Mouse (Mus musculus) erythroblast, embryonic 14.5 days (primary cell): ENCODE data around the gene Nkiras2. TPM values are rescaled to one million over a fixed set of nuclear protein-coding genes. Genes with fewer than 3 reads are reported as not detected.

Experiments
- H3K27me3 ChIP-seq: 2 replicates; pipeline ENCODE4 v1.6.1; 2012; ENCODE audit warnings: inconsistent platforms; ENCODE audit not compliant: control insufficient read depth
- H3K36me3 ChIP-seq: 2 replicates; pipeline ENCODE4 v1.6.1; 2012; ENCODE audit warnings: mild to moderate bottlenecking, inconsistent platforms; ENCODE audit not compliant: control insufficient read depth
- H3K4me1 ChIP-seq: 2 replicates; pipeline ENCODE4 v1.6.1; 2012; ENCODE audit warnings: inconsistent platforms; ENCODE audit not compliant: control insufficient read depth
- H3K4me3 ChIP-seq: replicated peaks from 2 replicates; pipeline ENCODE3; 2012; ENCODE audit warnings: moderate library complexity, mild to moderate bottlenecking, inconsistent platforms
- H3K9me3 ChIP-seq: 2 replicates; pipeline ENCODE4 v1.6.1; 2012; ENCODE audit warnings: low read length, inconsistent platforms, mixed read lengths; ENCODE audit not compliant: control insufficient read depth
- GATA1 ChIP-seq: IDR thresholded peaks from 2 replicates; pipeline ENCODE4 v1.6.1; 2012; ENCODE audit warnings: low read length, inconsistent platforms, mixed read lengths
- TAL1 ChIP-seq: IDR thresholded peaks from 3 replicates; pipeline ENCODE4 v1.6.1; 2012; ENCODE audit warnings: low read length, inconsistent platforms, mixed read lengths
- polyA plus RNA-seq: library from polyadenylated mRNA; stranded (reverse); fragments of >175 nt; gene quantifications from 2 replicates; pipeline ENCODE4 v1.2.3, GENCODE M21; 2012

Gene Nkiras2
- polyA plus RNA-seq, 1 experiment, result 3.2 TPM

DNA sequence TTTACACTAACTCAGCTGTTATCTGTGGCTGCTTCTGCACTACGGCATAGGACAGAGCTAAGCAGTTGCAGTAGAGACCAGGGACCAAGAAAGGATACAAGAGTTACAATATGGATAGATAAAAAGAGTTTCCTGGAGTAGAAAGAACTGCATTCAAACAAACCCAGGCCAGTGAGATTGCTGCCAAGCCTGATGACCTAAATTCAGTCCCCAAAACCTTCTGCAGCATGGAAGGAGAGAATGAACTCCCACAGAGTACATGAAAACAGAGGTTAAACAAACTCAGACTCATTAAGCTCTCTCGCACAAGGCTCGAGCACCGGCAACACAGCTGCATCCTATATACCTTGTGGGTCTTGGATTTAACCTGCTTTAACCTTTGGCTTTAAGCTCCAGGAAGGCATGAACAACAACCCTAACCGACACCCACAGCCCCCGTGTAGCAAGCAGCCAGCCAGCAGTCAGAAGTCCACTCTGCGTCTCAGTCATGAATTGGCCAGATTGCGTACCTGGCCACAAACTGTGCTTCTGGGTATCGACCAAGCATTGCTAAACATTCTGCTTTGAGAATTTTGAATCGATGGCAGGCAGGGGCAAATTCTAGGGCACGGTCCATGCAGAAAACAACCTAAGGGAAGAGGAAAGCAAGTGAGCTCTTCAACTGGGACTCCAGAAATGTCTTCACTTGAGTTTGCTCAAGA is 26.5 kb upstream of the Nkiras2 start:
- TF ChIP-seq TAL1 (no peak), GATA1 (no peak)
- Histone ChIP-seq H3K27me3 (no peaks in the 10 kb centered on the region), H3K4me3 (no peak overlapping the region), H3K4me1 (no peaks in the 10 kb centered on the region), H3K36me3 (peaks cover 95% of the 10 kb centered on the region), H3K9me3 (no peaks in the 10 kb centered on the region)

DNA sequence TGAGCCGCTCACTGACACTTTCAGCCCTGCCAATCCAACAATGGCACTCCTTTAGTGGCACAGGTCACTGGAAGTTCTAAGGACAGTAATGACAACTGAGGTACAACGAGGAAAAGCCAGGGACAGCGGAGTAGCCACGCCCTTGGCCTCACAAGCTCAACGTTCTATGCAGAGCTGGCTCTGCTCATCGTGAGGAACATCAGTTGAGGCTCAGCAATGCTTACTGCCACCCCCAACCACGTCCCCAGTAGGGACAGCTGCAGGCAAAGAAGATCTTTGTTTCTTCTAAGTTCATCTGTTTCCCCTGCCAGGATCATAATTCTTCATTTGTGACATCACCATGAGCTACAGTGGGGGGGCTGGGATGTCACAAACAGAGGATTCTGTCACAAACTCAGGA is 24.4 kb upstream of the Nkiras2 start:
- Histone ChIP-seq H3K9me3 (no peaks in the 10 kb centered on the region), H3K4me3 (no peak overlapping the region), H3K27me3 (no peaks in the 10 kb centered on the region), H3K4me1 (no peaks in the 10 kb centered on the region), H3K36me3 (peaks cover 96% of the 10 kb centered on the region)
- no peak for TF ChIP-seq GATA1

DNA sequence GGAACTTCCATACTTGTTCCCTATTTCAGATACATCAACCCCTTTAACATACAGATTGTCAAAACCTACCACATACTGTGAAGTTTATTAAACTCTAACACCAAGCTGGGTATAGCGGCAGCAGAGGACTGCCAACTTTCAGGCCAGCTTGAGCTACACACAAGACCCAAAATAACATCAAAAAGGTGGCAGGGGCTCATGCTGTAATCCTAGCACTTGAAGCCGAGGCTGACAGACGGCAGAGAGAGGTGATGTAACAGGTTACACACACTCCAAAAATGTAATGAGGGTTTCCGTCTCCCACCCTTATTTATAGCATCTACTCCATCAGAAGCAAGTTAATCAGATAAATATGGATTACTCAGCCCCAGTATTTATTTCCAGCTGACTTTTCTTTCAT is 23.5 kb upstream of the Nkiras2 start:
- no peaks in the 10 kb centered on the region for H3K27me3 ChIP-seq
- no peak overlapping the region for H3K4me3 ChIP-seq
- TF ChIP-seq TAL1 (no peak), GATA1 (no peak)
- H3K9me3 ChIP-seq, result no peaks in the 10 kb centered on the region
- H3K36me3 ChIP-seq, result peaks cover 98% of the 10 kb centered on the region
- no peaks in the 10 kb centered on the region for H3K4me1 ChIP-seq

DNA sequence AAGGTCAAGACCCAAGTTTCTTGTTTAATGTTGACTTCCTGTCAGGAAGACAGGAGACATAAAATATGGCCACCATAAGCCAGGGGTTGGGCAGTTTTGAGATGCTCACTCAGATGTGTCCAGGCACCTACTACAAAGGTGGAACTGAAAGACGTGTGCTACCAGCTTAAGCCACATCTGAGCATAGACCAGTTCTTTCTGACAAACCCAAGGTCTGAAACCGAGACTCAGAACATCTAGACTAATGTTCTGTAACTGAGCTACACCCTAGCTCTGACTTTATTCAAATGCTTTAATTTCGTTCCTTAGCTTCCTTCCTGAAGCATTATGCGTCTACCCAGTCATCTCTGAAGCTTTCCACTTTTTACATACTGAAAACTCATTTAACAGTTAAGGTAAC is 21.0 kb upstream of the Nkiras2 start:
- TF ChIP-seq TAL1 (no peak), GATA1 (no peak)
- Histone ChIP-seq H3K36me3 (peaks cover 91% of the 10 kb centered on the region), H3K4me3 (no peak overlapping the region), H3K9me3 (no peaks in the 10 kb centered on the region), H3K27me3 (no peaks in the 10 kb centered on the region), H3K4me1 (peaks cover 9% of the 10 kb centered on the region)

DNA sequence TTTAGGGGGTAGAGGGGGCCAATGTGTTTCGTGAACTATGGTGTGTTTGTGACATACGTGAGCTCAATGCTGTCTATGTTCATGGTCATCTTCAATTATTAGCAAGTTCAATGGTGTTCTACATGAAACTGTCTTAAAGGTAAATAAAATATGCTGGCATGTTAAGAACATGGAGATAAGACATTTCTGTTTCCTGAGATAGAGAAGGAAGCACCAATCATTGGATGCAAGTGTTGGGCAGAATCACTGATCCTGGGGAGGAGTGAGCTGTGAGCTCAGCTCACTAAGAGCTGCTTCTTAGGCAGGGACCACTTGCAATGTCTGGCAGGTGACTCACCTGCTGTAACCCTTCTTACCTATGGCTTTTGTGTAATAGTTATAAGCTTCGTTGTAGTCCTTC is 17.7 kb upstream of the Nkiras2 start:
- Histone ChIP-seq H3K4me3 (no peak overlapping the region), H3K9me3 (no peaks in the 10 kb centered on the region), H3K4me1 (peaks cover 12% of the 10 kb centered on the region), H3K36me3 (peaks cover 82% of the 10 kb centered on the region), H3K27me3 (no peaks in the 10 kb centered on the region)
- TF ChIP-seq GATA1 (no peak), TAL1 (no peak)

DNA sequence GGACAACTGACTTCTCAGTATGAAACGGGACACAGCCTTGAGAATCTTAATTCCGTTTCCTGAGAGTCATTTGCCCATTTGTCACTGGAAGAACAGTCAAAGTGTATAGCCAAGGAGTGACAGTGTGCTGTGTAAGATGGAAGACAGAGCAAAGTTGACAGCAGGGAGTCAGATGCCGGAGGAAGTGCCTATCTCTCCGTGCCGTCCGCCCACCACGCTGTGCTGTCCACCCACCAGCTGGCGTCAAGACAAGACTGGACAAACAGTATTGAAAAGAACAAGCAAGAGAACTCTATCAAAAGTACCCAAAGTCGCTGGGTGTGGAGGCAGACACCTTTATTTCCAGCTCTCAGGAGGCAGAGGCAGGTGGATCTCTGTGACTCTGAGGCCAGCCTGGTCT is 15.9 kb upstream of the Nkiras2 start:
- Histone ChIP-seq H3K27me3 (no peaks in the 10 kb centered on the region), H3K4me3 (no peak overlapping the region), H3K4me1 (peaks cover 12% of the 10 kb centered on the region), H3K36me3 (peaks cover 75% of the 10 kb centered on the region), H3K9me3 (no peaks in the 10 kb centered on the region)
- no peak for TF ChIP-seq GATA1

DNA sequence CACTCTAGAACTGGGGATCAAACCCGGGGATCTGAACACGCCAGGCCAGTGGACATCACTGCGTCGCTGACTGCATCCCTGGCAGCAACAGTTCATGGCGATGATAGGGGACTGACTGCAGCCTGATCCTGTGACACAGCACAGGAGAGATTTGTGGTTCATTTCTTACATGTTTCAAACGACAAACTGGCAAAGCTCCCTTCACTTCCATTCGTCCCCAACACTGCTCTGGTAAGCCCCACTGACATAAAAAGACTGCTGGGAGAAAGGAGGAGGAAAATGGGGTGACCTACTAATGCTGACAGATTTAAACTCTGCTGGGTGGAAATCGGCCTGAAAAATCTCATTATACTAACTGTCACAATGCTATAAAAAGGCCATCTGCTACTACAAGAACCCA is 15.2 kb upstream of the Nkiras2 start:
- H3K27me3 ChIP-seq, result no peaks in the 10 kb centered on the region
- H3K36me3 ChIP-seq, result peaks cover 75% of the 10 kb centered on the region
- TF ChIP-seq GATA1 (no peak), TAL1 (no peak)
- no peak overlapping the region for H3K4me3 ChIP-seq
- H3K9me3 ChIP-seq, result no peaks in the 10 kb centered on the region
- peaks cover 12% of the 10 kb centered on the region for H3K4me1 ChIP-seq

DNA sequence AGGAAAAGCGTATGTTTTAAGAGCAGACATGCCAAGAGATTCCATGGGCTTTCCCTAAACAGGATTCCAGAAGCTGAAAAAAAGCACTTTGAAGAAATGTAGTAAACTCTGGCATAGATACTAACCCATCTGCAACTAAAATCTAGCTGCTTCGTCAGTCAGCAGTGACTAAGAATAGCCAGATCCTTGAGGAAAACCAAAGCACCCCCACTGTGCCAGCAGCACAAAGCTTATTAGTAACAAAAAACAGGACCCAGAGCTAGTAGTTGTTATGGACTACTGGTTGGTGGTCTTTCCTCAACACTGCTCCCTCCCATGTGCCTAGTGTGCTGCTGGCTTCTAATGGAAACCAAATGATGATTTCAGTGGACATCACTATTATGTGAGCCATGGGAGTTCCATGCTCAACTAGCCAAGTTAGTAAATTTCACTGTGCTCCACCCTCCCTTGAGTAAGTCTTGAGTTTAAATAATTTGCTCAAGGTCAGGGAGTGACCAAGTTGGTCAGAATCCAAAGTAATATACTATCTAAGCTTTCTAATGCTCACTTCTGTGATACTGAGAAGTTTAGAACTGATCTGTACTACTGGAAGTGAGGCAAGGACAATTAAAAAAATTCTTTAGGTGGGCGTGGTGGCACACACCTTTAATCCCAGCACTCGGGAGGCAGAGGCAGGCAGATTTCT is 14.6 kb upstream of the Nkiras2 start:
- H3K4me1 ChIP-seq, result peaks cover 12% of the 10 kb centered on the region
- peaks cover 72% of the 10 kb centered on the region for H3K36me3 ChIP-seq
- no peaks in the 10 kb centered on the region for H3K9me3 ChIP-seq
- no peak for TF ChIP-seq TAL1
- no peak for TF ChIP-seq GATA1
- no peak overlapping the region for H3K4me3 ChIP-seq
- H3K27me3 ChIP-seq, result no peaks in the 10 kb centered on the region

DNA sequence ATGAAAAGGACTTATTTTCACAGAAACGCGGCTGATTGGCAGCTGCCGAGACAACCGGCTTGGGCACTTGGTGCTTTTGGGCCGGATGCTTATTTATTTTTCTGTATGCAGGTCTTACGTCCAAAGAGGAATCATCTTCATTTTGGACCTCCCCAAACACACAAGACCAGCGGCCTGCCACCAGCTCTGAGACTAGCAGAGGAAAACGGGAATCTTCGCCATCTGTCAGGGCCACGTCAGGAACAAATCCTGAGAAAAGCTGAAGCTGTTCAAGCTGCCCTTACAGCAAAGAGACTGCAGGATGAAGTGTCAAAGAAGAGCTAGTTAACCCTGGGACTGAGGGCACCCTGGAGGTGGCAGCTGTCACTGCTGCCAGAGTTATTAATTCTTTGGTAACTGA is 13.6 kb upstream of the Nkiras2 start:
- Histone ChIP-seq H3K9me3 (no peaks in the 10 kb centered on the region), H3K27me3 (no peaks in the 10 kb centered on the region), H3K4me1 (peaks cover 13% of the 10 kb centered on the region), H3K36me3 (peaks cover 66% of the 10 kb centered on the region), H3K4me3 (no peak overlapping the region)
- no peak for TF ChIP-seq TAL1
- no peak for TF ChIP-seq GATA1
